Mouse (Mus musculus) cerebellum, adult 9-10 months (tissue): ENCODE data around the gene Jak1.

ENCODE experiments used
- DNase-seq: peaks from one replicate; pipeline ENCODE4 v3.0.0; 2022

Jak1 gene

GRCm38 (mm10) chr4:101141768-101142167 is 123.3 kb downstream of the Jak1 start:
- no peak for DNase-seq

GRCm38 (mm10) chr4:101137975-101138374 is 127.1 kb downstream of the Jak1 start:
- no peak for DNase-seq

- no peak for DNase-seq
Measured at GRCm38 (mm10) chr4:101135909-101136308, 129.2 kb downstream of the Jak1 start.

GRCm38 (mm10) chr4:101135013-101135412 is 130.1 kb downstream of the Jak1 start:
- DNase-seq, result no peak

GRCm38 (mm10) chr4:101121002-101121401 is 144.1 kb downstream of the Jak1 start:
- no peak for DNase-seq

GRCm38 (mm10) chr4:101107122-101107521 is 158.0 kb downstream of the Jak1 start:
- DNase-seq, result no peak
